ENCODE assay signal across 8 mouse cellular contexts in genomic region chr6:124857840-124858530, GRCm38 (mm10). TPM values are rescaled to one million over a fixed set of nuclear protein-coding genes. Genes with fewer than 3 reads are reported as not detected.
DNase-seq lines count a peak whose midpoint lies in the region; ATAC-seq and TF ChIP-seq lines count a peak whose summit lies in the region.

No protein-coding gene starts in this region.

- 0 out of 2 replicates have a peak, but pooled peaks cover 9% of the 10 kb centered on the region for H3K4me1 ChIP-seq in lung, embryonic 14.5 days (ENCODE audit: insufficient read depth)
- H3K4me1 ChIP-seq in hindbrain, embryonic 13.5 days (replicated peaks) = peaks cover 75% of the 10 kb centered on the region
- peaks cover 52% of the 10 kb centered on the region for H3K4me1 ChIP-seq in midbrain, embryonic 16.5 days (ENCODE audit: control insufficient read depth, insufficient read depth, low read length)

- H3K27ac ChIP-seq in lung, embryonic 14.5 days (ENCODE audit: low read depth) = peak overlapping the region; percentile 97
- peak overlapping the region; percentile 99 for H3K27ac ChIP-seq in hindbrain, embryonic 13.5 days
- peak overlapping the region; percentile 99 for H3K27ac ChIP-seq in midbrain, embryonic 16.5 days (ENCODE audit: low read length)

- no peak for TF ChIP-seq CTCF in lung, embryonic 14.5 days (IDR thresholded peaks at IDR 0.05; ENCODE audit: low read depth)

- H3K36me3 ChIP-seq in lung, embryonic 14.5 days (ENCODE audit: insufficient read depth) = peaks cover 12% of the 10 kb centered on the region
- H3K36me3 ChIP-seq in hindbrain, embryonic 13.5 days = peaks cover 20% of the 10 kb centered on the region
- peaks cover 5% of the 10 kb centered on the region; the same call in 1 of the 2 replicates for H3K36me3 ChIP-seq in midbrain, embryonic 16.5 days (ENCODE audit: control insufficient read depth, insufficient read depth, low read length)

- H3K27me3 ChIP-seq in lung, embryonic 14.5 days (ENCODE audit: insufficient read depth, low read length) = peaks cover 19% of the 10 kb centered on the region; the same call in 1 of the 2 replicates
- H3K27me3 ChIP-seq in hindbrain, embryonic 13.5 days = no peaks in the 10 kb centered on the region; the same call in 1 of the 2 replicates
- H3K27me3 ChIP-seq in midbrain, embryonic 16.5 days (ENCODE audit: control insufficient read depth, insufficient read depth, low read depth, low read length) = no peaks in the 10 kb centered on the region

- peak overlapping the region; percentile 77 for H3K4me3 ChIP-seq in lung, embryonic 14.5 days (ENCODE audit: low read depth, low read length)
- H3K4me3 ChIP-seq in hindbrain, embryonic 13.5 days = peak overlapping the region; percentile 67
- peak overlapping the region; percentile 72 for H3K4me3 ChIP-seq in midbrain, embryonic 16.5 days (ENCODE audit: low read depth, low read length)

- no peaks in the 10 kb centered on the region for H3K9me3 ChIP-seq in lung, embryonic 14.5 days (ENCODE audit: low read depth, low read length)
- no peaks in the 10 kb centered on the region for H3K9me3 ChIP-seq in hindbrain, embryonic 13.5 days
- no peaks in the 10 kb centered on the region for H3K9me3 ChIP-seq in midbrain, embryonic 16.5 days (replicated peaks; ENCODE audit: control insufficient read depth, low read length, poor library complexity, severe bottlenecking)

- H3K4me2 ChIP-seq in lung, embryonic 14.5 days = peak overlapping the region; percentile 87
- H3K4me2 ChIP-seq in hindbrain, embryonic 13.5 days = peak overlapping the region; percentile 77
- peak overlapping the region; percentile 76 for H3K4me2 ChIP-seq in midbrain, embryonic 16.5 days (ENCODE audit: low read length)

- DNase-seq in cerebellum, adult 11 months = peak; percentile 34
- no peak for DNase-seq in cerebellum, postnatal 4 days (ENCODE audit: low spot score in 2 of 2)
- DNase-seq in lung, embryonic 14.5 days = peak; percentile 19
- no peak for DNase-seq in lung, postnatal 14 days
- no peak for DNase-seq in adrenal gland, adult (ENCODE audit: inconsistent age in 2 of 2, low spot score in 1 of 2)
- no peak for DNase-seq in gastrocnemius, adult 8-10 months (ENCODE audit: low spot score in 2 of 2)

- 0 out of 2 replicates have a peak, but pooled peaks have one; percentile 1 for ATAC-seq in lung, embryonic 14.5 days (ENCODE audit: insufficient read depth)
- no peak for ATAC-seq in hindbrain, embryonic 13.5 days (ENCODE audit: low FRiP score)
- ATAC-seq in midbrain, embryonic 16.5 days = no peak

- WGBS in lung, embryonic 14.5 days = 19% methylated on average over 26 of the region's 26 CpGs
- 23% methylated on average over 26 of the region's 26 CpGs for WGBS in hindbrain, embryonic 13.5 days
- WGBS in midbrain, embryonic 16.5 days = 19% methylated on average over 26 of the region's 26 CpGs

- peak overlapping the region; percentile 92 for H3K9ac ChIP-seq in lung, embryonic 14.5 days
- H3K9ac ChIP-seq in hindbrain, embryonic 13.5 days = peak overlapping the region; percentile 95
- peak overlapping the region; percentile 96 for H3K9ac ChIP-seq in midbrain, embryonic 16.5 days (ENCODE audit: low read depth, low read length)

RNA-seq across cellular contexts. Expression of gene P3h3, which starts 0.4 kb away (rescaled TPM):
- polyA plus RNA-seq in lung, embryonic 14.5 days (2014; fragmentation: Nextera tagmentation; extraction: Ambion mirVana) = 29.5 and 34.3 TPM in 2 replicates
- polyA plus RNA-seq in hindbrain, embryonic 13.5 days (2015; fragmentation: Nextera tagmentation; extraction: Ambion mirVana) = 16.4 and 19.1 TPM in 2 replicates
- polyA plus RNA-seq in midbrain, embryonic 16.5 days (2015; fragmentation: Nextera tagmentation; extraction: Ambion mirVana) = 13.4 and 15.4 TPM in 2 replicates
- 1 to 10 TPM; 2.0 to 4.5 (median 3.3) TPM for total RNA-seq in gastrocnemius, adult 8-10 months (2022)

RNA-seq across cellular contexts. Expression of gene Gpr162, which starts 5.8 kb away (rescaled TPM):
- polyA plus RNA-seq in lung, embryonic 14.5 days (2014; fragmentation: Nextera tagmentation; extraction: Ambion mirVana) = 0.08 and 0.30 TPM in 2 replicates
- 21.3 and 22.5 TPM in 2 replicates for polyA plus RNA-seq in hindbrain, embryonic 13.5 days (2015; fragmentation: Nextera tagmentation; extraction: Ambion mirVana)
- polyA plus RNA-seq in midbrain, embryonic 16.5 days (2015; fragmentation: Nextera tagmentation; extraction: Ambion mirVana) = 36.6 and 40.0 TPM in 2 replicates
- not detected for total RNA-seq in gastrocnemius, adult 8-10 months (2022)

RNA-seq across cellular contexts. Expression of gene Gnb3, which starts 17.9 kb away (rescaled TPM):
- polyA plus RNA-seq in lung, embryonic 14.5 days (2014; fragmentation: Nextera tagmentation; extraction: Ambion mirVana) = 0.24 and 0.68 TPM in 2 replicates
- polyA plus RNA-seq in hindbrain, embryonic 13.5 days (2015; fragmentation: Nextera tagmentation; extraction: Ambion mirVana) = 0.78 and 1.3 TPM in 2 replicates
- 2.3 and 2.4 TPM in 2 replicates for polyA plus RNA-seq in midbrain, embryonic 16.5 days (2015; fragmentation: Nextera tagmentation; extraction: Ambion mirVana)
- 1 to 10 TPM in 2 of 4 experiments, under 1 TPM in 2; 0.70 to 1.1 (median 1.0) TPM for total RNA-seq in gastrocnemius, adult 8-10 months (2022)

RNA-seq across cellular contexts. Expression of gene Cdca3, which starts 28.6 kb away (rescaled TPM):
- polyA plus RNA-seq in lung, embryonic 14.5 days (2014; fragmentation: Nextera tagmentation; extraction: Ambion mirVana) = 204 and 206 TPM in 2 replicates
- polyA plus RNA-seq in hindbrain, embryonic 13.5 days (2015; fragmentation: Nextera tagmentation; extraction: Ambion mirVana) = 42.6 and 51.2 TPM in 2 replicates
- polyA plus RNA-seq in midbrain, embryonic 16.5 days (2015; fragmentation: Nextera tagmentation; extraction: Ambion mirVana) = 18.2 and 19.5 TPM in 2 replicates
- total RNA-seq in gastrocnemius, adult 8-10 months (2022) = under 1 TPM; 0.31 to 0.51 (median 0.37) TPM

RNA-seq across cellular contexts. Expression of gene Usp5, which starts 28.7 kb away (rescaled TPM):
- polyA plus RNA-seq in lung, embryonic 14.5 days (2014; fragmentation: Nextera tagmentation; extraction: Ambion mirVana) = 143 TPM in 2 replicates
- 189 and 200 TPM in 2 replicates for polyA plus RNA-seq in hindbrain, embryonic 13.5 days (2015; fragmentation: Nextera tagmentation; extraction: Ambion mirVana)
- polyA plus RNA-seq in midbrain, embryonic 16.5 days (2015; fragmentation: Nextera tagmentation; extraction: Ambion mirVana) = 220 and 223 TPM in 2 replicates
- 10 to 100 TPM; 44.3 to 48.1 (median 45.2) TPM for total RNA-seq in gastrocnemius, adult 8-10 months (2022)

Comparison
In these comparisons a context has a peak if more than half of its experiments do, and no peak if none do; other contexts are left out.
1. DNase-seq: peak in cerebellum, adult 11 months (single experiment) and lung, embryonic 14.5 days (single experiment); none in cerebellum, postnatal 4 days (0 of 2), lung, postnatal 14 days (single experiment), adrenal gland, adult (0 of 2) and gastrocnemius, adult 8-10 months (0 of 2).
2. RNA of gene Gpr162, which starts 5.8 kb away (polyA plus RNA-seq): 36.6 to 40.0 TPM in midbrain, embryonic 16.5 days and 21.3 to 22.5 TPM in hindbrain, embryonic 13.5 days; 0.08 to 0.30 TPM in lung, embryonic 14.5 days; every median in the first group is over 10 times any median in the second.
3. Peak in every context shown above with its lines, with median percentiles within 50 percentile points of each other: H3K27ac ChIP-seq, H3K4me2 ChIP-seq, H3K4me3 ChIP-seq and H3K9ac ChIP-seq.